Mouse (Mus musculus) frontal cortex, postnatal 25 days (tissue): ENCODE data around the gene Ubac2.
"Not testable (repeated sequence)": the region's sequence is repeated elsewhere in the genome, so short reads cannot be mapped to it uniquely, and the experiment has no call there.

Experiments
- DNase-seq, 2 experiments: peaks; one replicate each; pipeline ENCODE4 v3.0.0; 2022; ENCODE audit warnings: low spot score in 2 of 2

Ubac2 gene

GRCm38 (mm10) chr14:121878176-121878858 lies at the start of gene Ubac2:
Gene Ubac2, plus strand, starts transcription at chr14:121878620.
- DNase-seq = peak; percentile 95 to 98

- no peak for DNase-seq
Measured at GRCm38 (mm10) chr14:121829816-121830442, 48.5 kb upstream of the Ubac2 start.

- no peak for DNase-seq
Measured at GRCm38 (mm10) chr14:121833001-121833520, 45.4 kb upstream of the Ubac2 start.

GRCm38 (mm10) chr14:121838161-121838560 lies 40.3 kb upstream of the Ubac2 start:
- DNase-seq = no peak

- DNase-seq = no peak
Measured at GRCm38 (mm10) chr14:121840217-121840616, 38.2 kb upstream of the Ubac2 start.

- DNase-seq = no peak
Measured at GRCm38 (mm10) chr14:121844486-121844885, 33.9 kb upstream of the Ubac2 start.

GRCm38 (mm10) chr14:121851231-121851630 lies 27.2 kb upstream of the Ubac2 start:
- no peak for DNase-seq

- no peak for DNase-seq
Measured at GRCm38 (mm10) chr14:121852531-121852930, 25.9 kb upstream of the Ubac2 start.

- peak; percentile 39 to 61 for DNase-seq
Measured at GRCm38 (mm10) chr14:121865162-121865561, 13.3 kb upstream of the Ubac2 start.

GRCm38 (mm10) chr14:121866574-121866973 lies 11.8 kb upstream of the Ubac2 start:
- no peak for DNase-seq

- DNase-seq = no peak
Measured at GRCm38 (mm10) chr14:121869111-121869510, 9.3 kb upstream of the Ubac2 start.

GRCm38 (mm10) chr14:121872760-121873159 lies 5.7 kb upstream of the Ubac2 start:
- no peak for DNase-seq

- no peak for DNase-seq
Measured at GRCm38 (mm10) chr14:121873172-121873571, 5.2 kb upstream of the Ubac2 start.

GRCm38 (mm10) chr14:121873646-121874045 lies 4.8 kb upstream of the Ubac2 start:
- no peak for DNase-seq

- not testable (repeated sequence) for DNase-seq
Measured at GRCm38 (mm10) chr14:121876190-121876589, 2.2 kb upstream of the Ubac2 start.

- no peak for DNase-seq
Measured at GRCm38 (mm10) chr14:121876860-121877259, 1.6 kb upstream of the Ubac2 start.

GRCm38 (mm10) chr14:121877640-121878039 lies 780 bp upstream of the Ubac2 start:
- DNase-seq = no peak

- peak; percentile 9 to 20 for DNase-seq
Measured at GRCm38 (mm10) chr14:121878859-121879206, 413 bp downstream of the Ubac2 start.

GRCm38 (mm10) chr14:121879266-121879840 lies 933 bp downstream of the Ubac2 start:
- no peak for DNase-seq

GRCm38 (mm10) chr14:121881211-121881610 lies 2.8 kb downstream of the Ubac2 start:
- DNase-seq = no peak

GRCm38 (mm10) chr14:121884150-121884797 lies 5.9 kb downstream of the Ubac2 start:
- no peak for DNase-seq

GRCm38 (mm10) chr14:121893747-121894146 lies 15.3 kb downstream of the Ubac2 start:
- no peak for DNase-seq
